Mouse (Mus musculus) large intestine, adult 2 months (tissue): ENCODE results near the gene Rbpjl. TPM values are rescaled to one million over a fixed set of nuclear protein-coding genes. Genes with fewer than 3 reads are reported as not detected.

Source experiments
- DNase-seq: peaks from one replicate; pipeline ENCODE4 v3.0.0-alpha.2; 2012; ENCODE audit warnings: low read depth, low spot score
- WGBS: fragments of 180-500 bp; shearing (Covaris S2); methylation state at CpG from one replicate; pipeline ENCODE4 v1.1.7; 2018; 5-methylcytosine and 5-hydroxymethylcytosine counted together
- polyA plus RNA-seq: library from polyadenylated mRNA; depleted of rRNA; stranded (reverse); fragments of >200 nt; gene quantifications from 2 replicates; pipeline ENCODE4 v1.2.3, GENCODE M21; 2012; rRNA removed

The Rbpjl gene
- polyA plus RNA-seq, 1 experiment, result not detected

GRCm38 (mm10) chr2:164458535-164458934 lies 55.6 kb downstream of the Rbpjl start:
- 20% methylated on average over 8 of the region's 8 CpGs for WGBS
- DNase-seq, result no peak

GRCm38 (mm10) chr2:164460745-164461551 lies 58.0 kb downstream of the Rbpjl start, which contains the start of gene Gm20458:
TSS of gene Gm20458 (plus strand) at chr2:164460967.
- DNase-seq, result no peak

More at GRCm38 (mm10) chr2:164460745-164461551, 58.0 kb downstream of the Rbpjl start, which contains the start of gene Gm20458:
- under 1% methylated on average over 78 of the region's 79 CpGs for whole genome bisulfite sequencing

Other genes starting within 250 kb of the Rbpjl start
- 0.05 TPM in 2 replicates for gene Kcns1, start 232.0 kb upstream of the Rbpjl start, polyA plus RNA-seq
- not detected in 2 replicates for gene Wfdc5, start 220.4 kb upstream of the Rbpjl start, polyA plus RNA-seq
- 0.16 TPM in 1 of 2 replicates, not detected in the other for gene Wfdc12, start 212.5 kb upstream of the Rbpjl start, polyA plus RNA-seq
- gene Wfdc15a, start 203.0 kb upstream of the Rbpjl start, polyA plus RNA-seq, result not detected in 2 replicates
- 0.41 TPM in 1 of 2 replicates, not detected in the other for gene Wfdc15b, start 181.5 kb upstream of the Rbpjl start, polyA plus RNA-seq
- not detected in 2 replicates for gene Svs2, start 164.7 kb upstream of the Rbpjl start, polyA plus RNA-seq
- gene Svs3b, start 146.5 kb upstream of the Rbpjl start, polyA plus RNA-seq, result not detected in 2 replicates
- gene Svs4, start 124.7 kb upstream of the Rbpjl start, polyA plus RNA-seq, result not detected in 2 replicates
- gene Svs3a, start 113.9 kb upstream of the Rbpjl start, polyA plus RNA-seq, result not detected in 2 replicates
- not detected in 2 replicates for gene Svs6, start 86.4 kb upstream of the Rbpjl start, polyA plus RNA-seq
- not detected in 2 replicates for gene Svs5, start 70.4 kb upstream of the Rbpjl start, polyA plus RNA-seq
- 24.9 and 38.0 TPM in 2 replicates for gene Slpi, start 14.0 kb upstream of the Rbpjl start, polyA plus RNA-seq
- gene Matn4, start 2.0 kb downstream of the Rbpjl start, polyA plus RNA-seq, result 0.27 and 0.57 TPM in 2 replicates
- 70.6 and 77.3 TPM in 2 replicates for gene Sdc4, start 40.7 kb downstream of the Rbpjl start, polyA plus RNA-seq
- 104 and 111 TPM in 2 replicates for gene Sys1, start 53.8 kb downstream of the Rbpjl start, polyA plus RNA-seq
- 25.6 and 40.2 TPM in 2 replicates for gene Gm20458, start 57.8 kb downstream of the Rbpjl start, polyA plus RNA-seq
- not detected in 2 replicates for gene Trp53tg5, start 70.6 kb downstream of the Rbpjl start, polyA plus RNA-seq
- 69.4 and 96.9 TPM in 2 replicates for gene Dbndd2, start 83.0 kb downstream of the Rbpjl start, polyA plus RNA-seq
- 118 and 127 TPM in 2 replicates for gene Pigt, start 94.4 kb downstream of the Rbpjl start, polyA plus RNA-seq
- gene Wfdc2, start 159.3 kb downstream of the Rbpjl start, polyA plus RNA-seq, result 1.4 and 3.5 TPM in 2 replicates
- gene Spint3, start 170.3 kb downstream of the Rbpjl start, polyA plus RNA-seq, result not detected in 2 replicates
- 0.29 TPM in 1 of 2 replicates, not detected in the other for gene Wfdc6a, start 182.3 kb downstream of the Rbpjl start, polyA plus RNA-seq
- gene Eppin, start 190.5 kb downstream of the Rbpjl start, polyA plus RNA-seq, result not detected in 2 replicates
- not detected in 2 replicates for gene Wfdc6b, start 210.4 kb downstream of the Rbpjl start, polyA plus RNA-seq
- 0.05 TPM in 1 of 2 replicates, not detected in the other for gene Wfdc8, start 210.5 kb downstream of the Rbpjl start, polyA plus RNA-seq
- 0.14 TPM in 1 of 2 replicates, not detected in the other for gene Wfdc16, start 235.7 kb downstream of the Rbpjl start, polyA plus RNA-seq